Mouse (Mus musculus) splenic B cell, adult 2 months (primary cell): ENCODE data around the gene Maea.
"Not testable (repeated sequence)": the region's sequence is repeated elsewhere in the genome, so short reads cannot be mapped to it uniquely, and the experiment has no call there.

Experiments
- DNase-seq: peaks from one replicate; pipeline ENCODE4 v3.0.0-alpha.2; 2011; ENCODE audit warnings: low read depth, low spot score
- H3K27me3 ChIP-seq: 2 replicates; pipeline ENCODE4 v1.6.1; 2012; ENCODE audit warnings: mild to moderate bottlenecking, low read length, moderate library complexity, mixed read lengths; ENCODE audit not compliant: control insufficient read depth, poor library complexity, insufficient read depth, severe bottlenecking
- H3K36me3 ChIP-seq: 2 replicates; pipeline ENCODE4 v1.6.1; 2012; ENCODE audit warnings: mild to moderate bottlenecking, low read length, moderate library complexity, mixed read lengths; ENCODE audit not compliant: control insufficient read depth, poor library complexity, insufficient read depth, severe bottlenecking

The Maea gene

GRCm38 (mm10) chr5:33335273-33335976 lies at the start of gene Maea:
Gene Maea, plus strand, starts transcription at chr5:33335509.
- DNase-seq, result peak; percentile 97
- Histone ChIP-seq H3K27me3 (no peaks in the 10 kb centered on the region), H3K36me3 (no peaks in the 10 kb centered on the region)

- H3K27me3 ChIP-seq, result no peaks in the 10 kb centered on the region
- DNase-seq, result no peak
- H3K36me3 ChIP-seq, result no peaks in the 10 kb centered on the region
Measured at GRCm38 (mm10) chr5:33293796-33294430, 41.4 kb upstream of the Maea start.

GRCm38 (mm10) chr5:33297164-33297563 lies 38.1 kb upstream of the Maea start:
- peak; percentile 62 for DNase-seq
- Histone ChIP-seq H3K27me3 (no peaks in the 10 kb centered on the region), H3K36me3 (no peaks in the 10 kb centered on the region)

- Histone ChIP-seq H3K36me3 (no peaks in the 10 kb centered on the region), H3K27me3 (no peaks in the 10 kb centered on the region)
- DNase-seq, result peak; percentile 17
Measured at GRCm38 (mm10) chr5:33301801-33302200, 33.5 kb upstream of the Maea start.

GRCm38 (mm10) chr5:33310704-33311462 lies 24.4 kb upstream of the Maea start:
- Histone ChIP-seq H3K36me3 (no peaks in the 10 kb centered on the region), H3K27me3 (no peaks in the 10 kb centered on the region)
- DNase-seq, result peak; percentile 8

- no peak for DNase-seq
- Histone ChIP-seq H3K27me3 (no peaks in the 10 kb centered on the region), H3K36me3 (no peaks in the 10 kb centered on the region)
Measured at GRCm38 (mm10) chr5:33312192-33312591, 23.1 kb upstream of the Maea start.

GRCm38 (mm10) chr5:33324491-33324890 lies 10.8 kb upstream of the Maea start:
- Histone ChIP-seq H3K36me3 (no peaks in the 10 kb centered on the region), H3K27me3 (no peaks in the 10 kb centered on the region)
- DNase-seq, result no peak

GRCm38 (mm10) chr5:33334381-33335272 lies 682 bp upstream of the Maea start:
- H3K27me3 ChIP-seq, result no peaks in the 10 kb centered on the region
- DNase-seq, result peak; percentile 13
- H3K36me3 ChIP-seq, result no peaks in the 10 kb centered on the region

GRCm38 (mm10) chr5:33335977-33336360 lies 660 bp downstream of the Maea start:
- peak; percentile 24 for DNase-seq
- H3K27me3 ChIP-seq, result no peaks in the 10 kb centered on the region

GRCm38 (mm10) chr5:33337206-33337605 lies 1.9 kb downstream of the Maea start:
- DNase-seq, result no peak
- H3K27me3 ChIP-seq, result no peaks in the 10 kb centered on the region

More at GRCm38 (mm10) chr5:33335977-33336360, 660 bp downstream of the Maea start:
- no peaks in the 10 kb centered on the region for H3K36me3 ChIP-seq

GRCm38 (mm10) chr5:33341165-33341564 lies 5.9 kb downstream of the Maea start:
- Histone ChIP-seq H3K27me3 (no peaks in the 10 kb centered on the region), H3K36me3 (no peaks in the 10 kb centered on the region; the same call in 1 of the 2 replicates)
- no peak for DNase-seq

More at GRCm38 (mm10) chr5:33337206-33337605, 1.9 kb downstream of the Maea start:
- no peaks in the 10 kb centered on the region for H3K36me3 ChIP-seq

- DNase-seq, result peak; percentile 34
- H3K27me3 ChIP-seq, H3K36me3 ChIP-seq: not testable (repeated sequence)
Measured at GRCm38 (mm10) chr5:33342248-33342647, 6.9 kb downstream of the Maea start.

- Histone ChIP-seq H3K27me3 (no peaks in the 10 kb centered on the region), H3K36me3 (no peaks in the 10 kb centered on the region; the same call in 1 of the 2 replicates)
- no peak for DNase-seq
Measured at GRCm38 (mm10) chr5:33342821-33343220, 7.5 kb downstream of the Maea start.

- no peaks in the 10 kb centered on the region for H3K27me3 ChIP-seq
- H3K36me3 ChIP-seq, result no peaks in the 10 kb centered on the region; the same call in 1 of the 2 replicates
- DNase-seq, result no peak
Measured at GRCm38 (mm10) chr5:33343571-33343970, 8.3 kb downstream of the Maea start.
